Mouse (Mus musculus) kidney, postnatal 0 days (tissue): ENCODE measurements at regions not wholly inside any gene's neighbourhood (a gene's known extent, or its start where the extent isn't known, plus 50 kb on each side); places are given as distances from the start of the nearest gene placed in this dataset.
"Not testable (repeated sequence)": the region's sequence is repeated elsewhere in the genome, so short reads cannot be mapped to it uniquely, and the experiment has no call there.

Source experiments
- ATAC-seq: fragments of 200-750 bp; cut with Nextera tagmentation; replicated peaks from 2 replicates; pipeline ENCODE4 v1.8.0; 2017; ENCODE audit warnings: low read depth, moderate number of reproducible peaks, moderate TSS enrichment, moderate library complexity; ENCODE audit not compliant: low FRiP score
- DNase-seq: peaks from one replicate; pipeline ENCODE4 v3.0.0-alpha.2; 2016; ENCODE audit warnings: low spot score
- H3K27ac ChIP-seq: fragments of 300-500 bp; sonication (generic); 2 replicates; pipeline ENCODE4 v1.5.1; 2014; ENCODE audit warnings: mild to moderate bottlenecking
- H3K27me3 ChIP-seq: fragments of 300-500 bp; sonication (generic); 2 replicates; pipeline ENCODE4 v1.6.1; 2014; ENCODE audit warnings: low read length, mixed read lengths; ENCODE audit not compliant: insufficient read depth
- H3K36me3 ChIP-seq: fragments of 300-500 bp; sonication (generic); 2 replicates; pipeline ENCODE4 v1.6.1; 2014; ENCODE audit warnings: low read length, mixed read lengths; ENCODE audit not compliant: insufficient read depth
- H3K4me1 ChIP-seq: fragments of 300-500 bp; sonication (generic); replicated peaks from 2 replicates; pipeline ENCODE4 v1.6.1; 2014; ENCODE audit warnings: antibody characterized with exemption, low read length, mixed read lengths; ENCODE audit not compliant: insufficient read depth
- H3K4me2 ChIP-seq: fragments of 300-500 bp; sonication (generic); 2 replicates; pipeline ENCODE4 v1.6.1; 2014; ENCODE audit warnings: mild to moderate bottlenecking, low read length, moderate library complexity, mixed read lengths
- H3K4me3 ChIP-seq: fragments of 300-500 bp; sonication (generic); replicated peaks from 2 replicates; pipeline ENCODE4 v1.5.1; 2014; ENCODE audit warnings: low read depth, low read length
- H3K9ac ChIP-seq: fragments of 300-500 bp; sonication (generic); 2 replicates; pipeline ENCODE4 v1.6.1; 2014; ENCODE audit warnings: low read depth, low read length
- H3K9me3 ChIP-seq: fragments of 300-500 bp; sonication (generic); replicated peaks from 2 replicates; pipeline ENCODE4 v1.6.1; 2016; ENCODE audit warnings: low read length, inconsistent platforms, mixed read lengths
- CTCF ChIP-seq: IDR thresholded peaks from 2 replicates; pipeline ENCODE4 v1.5.1; 2016; ENCODE audit warnings: antibody characterized with exemption, low read depth, mild to moderate bottlenecking, moderate library complexity
- WGBS: fragments of 180-500 bp; shearing (Covaris S2); extraction: QIAGEN DNeasy Blood & Tissue Kit; methylation state at CpG from one replicate; pipeline ENCODE4 v1.1.7; 2014; 5-methylcytosine and 5-hydroxymethylcytosine counted together

GRCm38 (mm10) chr6:37643176-37643575 lies 113.2 kb downstream of the Akr1d1 start:
- no peak for DNase-seq
- WGBS = 46% methylated on average over 4 of the region's 4 CpGs
- ATAC-seq = no peak
- no peak overlapping the region for H3K9ac ChIP-seq
- H3K4me2 ChIP-seq = no peak overlapping the region
- no peak for TF ChIP-seq CTCF
- no peak overlapping the region for H3K27ac ChIP-seq
- no peaks in the 10 kb centered on the region for H3K27me3 ChIP-seq
- H3K36me3 ChIP-seq = no peaks in the 10 kb centered on the region
- H3K4me1 ChIP-seq = no peaks in the 10 kb centered on the region
- H3K9me3 ChIP-seq = no peaks in the 10 kb centered on the region
- H3K4me3 ChIP-seq = no peak overlapping the region

GRCm38 (mm10) chr6:37643718-37644117 lies 113.7 kb downstream of the Akr1d1 start:
- Histone ChIP-seq H3K4me3 (no peak overlapping the region), H3K27ac (no peak overlapping the region), H3K4me1 (no peaks in the 10 kb centered on the region), H3K9ac (no peak overlapping the region), H3K27me3 (no peaks in the 10 kb centered on the region), H3K4me2 (no peak overlapping the region), H3K36me3 (no peaks in the 10 kb centered on the region), H3K9me3 (no peaks in the 10 kb centered on the region)
- DNase-seq = no peak
- no peak for ATAC-seq
- TF ChIP-seq CTCF = no peak
- 54% methylated on average over 2 of the region's 2 CpGs for WGBS

GRCm38 (mm10) chr6:37645551-37645950 lies 115.6 kb downstream of the Akr1d1 start:
- Histone ChIP-seq H3K36me3 (no peaks in the 10 kb centered on the region), H3K27ac (0 out of 2 replicates have a peak overlapping the region, but pooled peaks have one; percentile 19), H3K4me3 (0 out of 2 replicates have a peak overlapping the region, but pooled peaks have one; percentile 7), H3K4me1 (no peaks in the 10 kb centered on the region), H3K27me3 (no peaks in the 10 kb centered on the region), H3K9ac (peak overlapping the region; percentile 35; the same call in 1 of the 2 replicates), H3K9me3 (no peaks in the 10 kb centered on the region), H3K4me2 (peak overlapping the region; percentile 51)
- DNase-seq = peak; percentile 76
- TF ChIP-seq CTCF = no peak
- 8% methylated on average over 14 of the region's 14 CpGs for WGBS
- no peak for ATAC-seq

- not testable (repeated sequence) for H3K4me3 ChIP-seq, H3K36me3 ChIP-seq, H3K4me1 ChIP-seq, DNase-seq, H3K9ac ChIP-seq, H3K27me3 ChIP-seq, ATAC-seq, H3K27ac ChIP-seq, H3K9me3 ChIP-seq, H3K4me2 ChIP-seq
- WGBS = 93% methylated on average over 3 of the region's 3 CpGs
Observed at GRCm38 (mm10) chr6:37657300-37657699, 127.3 kb downstream of the Akr1d1 start.

- H3K27ac ChIP-seq = no peak overlapping the region
- H3K4me3 ChIP-seq = no peak overlapping the region
- TF ChIP-seq CTCF = no peak
- DNase-seq = peak; percentile 36
- H3K4me2 ChIP-seq = no peak overlapping the region
- no peak overlapping the region for H3K9ac ChIP-seq
- H3K27me3 ChIP-seq = no peaks in the 10 kb centered on the region
- WGBS = 30% methylated on average over 6 of the region's 6 CpGs
- H3K36me3 ChIP-seq = no peaks in the 10 kb centered on the region
- no peaks in the 10 kb centered on the region for H3K9me3 ChIP-seq
- no peaks in the 10 kb centered on the region for H3K4me1 ChIP-seq
- ATAC-seq = no peak
Observed at GRCm38 (mm10) chr6:37658021-37658650, 128.2 kb downstream of the Akr1d1 start.

GRCm38 (mm10) chr6:37662747-37663146 lies 132.8 kb downstream of the Akr1d1 start:
- Histone ChIP-seq H3K9ac (no peak overlapping the region), H3K9me3 (no peaks in the 10 kb centered on the region), H3K4me2 (no peak overlapping the region), H3K27ac (no peak overlapping the region), H3K4me1 (no peaks in the 10 kb centered on the region), H3K36me3 (no peaks in the 10 kb centered on the region), H3K4me3 (no peak overlapping the region), H3K27me3 (no peaks in the 10 kb centered on the region)
- no peak for TF ChIP-seq CTCF
- WGBS = 36% methylated on average over 2 of the region's 2 CpGs
- no peak for ATAC-seq
- DNase-seq = peak; percentile 55

GRCm38 (mm10) chr6:37665576-37665975 lies 135.6 kb downstream of the Akr1d1 start:
- no peaks in the 10 kb centered on the region for H3K9me3 ChIP-seq
- no peak for TF ChIP-seq CTCF

More at GRCm38 (mm10) chr6:37665576-37665975, 135.6 kb downstream of the Akr1d1 start:
- H3K4me1 ChIP-seq = no peaks in the 10 kb centered on the region
- no peak overlapping the region for H3K9ac ChIP-seq
- no peak for ATAC-seq
- DNase-seq = peak; percentile 72
- 0 out of 2 replicates have a peak overlapping the region, but pooled peaks have one; percentile 19 for H3K27ac ChIP-seq
- WGBS = 30% methylated on average over 5 of the region's 5 CpGs
- no peak overlapping the region for H3K4me3 ChIP-seq
- no peaks in the 10 kb centered on the region for H3K36me3 ChIP-seq
- no peak overlapping the region for H3K4me2 ChIP-seq
- H3K27me3 ChIP-seq = no peaks in the 10 kb centered on the region
